Mouse (Mus musculus): ENCODE data around the gene Gm6871.

- TF ChIP-seq CTCF (IDR thresholded peaks at IDR 0.05; ENCODE audit: control insufficient read depth, insufficient read depth, low read length), result no peak
- no peak for TF ChIP-seq POLR2A (IDR thresholded peaks at IDR 0.05; ENCODE audit: borderline replicate concordance, control insufficient read depth, low read depth, low read length)
Observed at GRCm38 (mm10) chr7:41502402-41502801, 71.1 kb downstream of the Gm6871 start.

Data from bone marrow, adult 2 months (tissue).